Mouse (Mus musculus): Measurements from ENCODE around the gene Rnf144b.

Rnf144b gene

GRCm38 (mm10) chr13:47124986-47125385 is 2.5 kb downstream of the Rnf144b start:
- DNase-seq, result no peak

- DNase-seq, result no peak
Observed at GRCm38 (mm10) chr13:47125595-47125994, 3.1 kb downstream of the Rnf144b start.

GRCm38 (mm10) chr13:47129090-47129489 is 6.6 kb downstream of the Rnf144b start:
- no peak for DNase-seq

- DNase-seq, result no peak
Observed at GRCm38 (mm10) chr13:47133058-47133457, 10.6 kb downstream of the Rnf144b start.

- no peak for DNase-seq
Observed at GRCm38 (mm10) chr13:47134836-47135235, 12.4 kb downstream of the Rnf144b start.

- DNase-seq, result no peak
Observed at GRCm38 (mm10) chr13:47135741-47136140, 13.3 kb downstream of the Rnf144b start.

- no peak for DNase-seq
Observed at GRCm38 (mm10) chr13:47142764-47143163, 20.3 kb downstream of the Rnf144b start.

- no peak for DNase-seq
Observed at GRCm38 (mm10) chr13:47145939-47146338, 23.5 kb downstream of the Rnf144b start.

GRCm38 (mm10) chr13:47146388-47146787 is 23.9 kb downstream of the Rnf144b start:
- no peak for DNase-seq

- DNase-seq, result no peak
Observed at GRCm38 (mm10) chr13:47148573-47148972, 26.1 kb downstream of the Rnf144b start.

- no peak for DNase-seq
Observed at GRCm38 (mm10) chr13:47149993-47150392, 27.5 kb downstream of the Rnf144b start.

- no peak for DNase-seq
Observed at GRCm38 (mm10) chr13:47151060-47151459, 28.6 kb downstream of the Rnf144b start.

GRCm38 (mm10) chr13:47152390-47152789 is 29.9 kb downstream of the Rnf144b start:
- DNase-seq, result peak; percentile 60

GRCm38 (mm10) chr13:47153206-47153605 is 30.8 kb downstream of the Rnf144b start:
- DNase-seq, result no peak

GRCm38 (mm10) chr13:47154866-47155265 is 32.4 kb downstream of the Rnf144b start:
- DNase-seq, result no peak

- DNase-seq, result no peak
Observed at GRCm38 (mm10) chr13:47156841-47157240, 34.4 kb downstream of the Rnf144b start.

GRCm38 (mm10) chr13:47162001-47162400 is 39.5 kb downstream of the Rnf144b start:
- DNase-seq, result no peak

GRCm38 (mm10) chr13:47164732-47165131 is 42.3 kb downstream of the Rnf144b start:
- no peak for DNase-seq

- DNase-seq, result no peak
Observed at GRCm38 (mm10) chr13:47165261-47165660, 42.8 kb downstream of the Rnf144b start.

GRCm38 (mm10) chr13:47168484-47168883 is 46.0 kb downstream of the Rnf144b start:
- DNase-seq, result no peak

- no peak for DNase-seq
Observed at GRCm38 (mm10) chr13:47170026-47170425, 47.6 kb downstream of the Rnf144b start.

GRCm38 (mm10) chr13:47170811-47171555 is 48.5 kb downstream of the Rnf144b start:
- no peak for DNase-seq

- no peak for DNase-seq
Observed at GRCm38 (mm10) chr13:47172891-47173290, 50.4 kb downstream of the Rnf144b start.

- DNase-seq, result no peak
Observed at GRCm38 (mm10) chr13:47178182-47178581, 55.7 kb downstream of the Rnf144b start.

GRCm38 (mm10) chr13:47180776-47181175 is 58.3 kb downstream of the Rnf144b start:
- DNase-seq, result no peak
